8 mouse cellular contexts compared by ENCODE assay signal in the genomic region with DNA sequence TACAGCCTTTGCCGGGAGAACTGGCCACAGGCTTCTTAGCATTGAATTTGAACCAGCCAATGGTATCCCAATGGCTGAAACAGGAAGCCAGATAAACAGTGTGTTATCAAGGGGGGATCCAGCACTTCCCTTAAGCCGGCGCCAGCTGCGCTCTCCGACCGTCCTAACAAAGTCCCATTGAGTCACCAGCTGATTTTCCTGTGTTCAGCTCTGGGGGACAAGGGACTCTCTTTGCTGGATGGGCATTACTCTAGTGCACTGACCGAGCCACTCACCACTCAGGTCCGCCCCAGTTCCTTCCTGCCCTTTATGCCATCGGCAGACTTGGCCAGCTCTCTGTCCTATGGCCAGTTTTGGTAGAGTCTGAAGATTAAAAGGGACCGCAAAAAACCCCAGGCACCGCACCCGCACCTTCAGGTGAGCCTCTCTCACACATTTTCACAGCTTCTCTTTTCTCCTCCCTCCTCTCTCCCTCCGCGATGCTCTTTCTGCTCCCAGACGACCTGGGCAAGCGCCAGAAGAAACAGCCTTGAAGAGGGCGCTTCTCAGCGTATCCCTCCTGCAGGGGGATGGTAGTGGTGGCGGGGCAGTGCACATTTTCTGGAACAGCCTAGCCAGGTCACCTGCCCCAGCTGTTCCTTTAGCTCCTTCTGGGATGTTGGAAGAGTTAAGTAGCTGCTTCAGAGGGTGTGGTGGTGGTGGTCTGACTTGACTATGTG. TPM values are rescaled to one million over a fixed set of nuclear protein-coding genes. Genes with fewer than 3 reads are reported as not detected.
A peak's percentile ranks its signal among the peaks of the same experiment; 100 is the strongest.
DNase-seq lines count a peak whose midpoint lies in the region; ATAC-seq and TF ChIP-seq lines count a peak whose summit lies in the region.

No protein-coding gene starts in this region.

- no peaks in the 10 kb centered on the region for H3K4me1 ChIP-seq in intestine, postnatal 0 days (replicated peaks; ENCODE audit: control insufficient read depth, insufficient read depth, low read length)
- H3K4me1 ChIP-seq in lung, embryonic 14.5 days (ENCODE audit: insufficient read depth) = peaks cover 13% of the 10 kb centered on the region
- H3K4me1 ChIP-seq in olfactory bulb, adult 2 months (ENCODE audit: control insufficient read depth, insufficient read depth, low read length) = peaks cover 19% of the 10 kb centered on the region

- WGBS in intestine, postnatal 0 days = under 1% methylated on average over 19 of the region's 19 CpGs
- under 1% methylated on average over 19 of the region's 19 CpGs for WGBS in lung, embryonic 14.5 days
- WGBS in olfactory bulb, adult 2 months = 5% methylated on average over 19 of the region's 19 CpGs

- H3K36me3 ChIP-seq in intestine, postnatal 0 days (ENCODE audit: control insufficient read depth, insufficient read depth) = no peaks in the 10 kb centered on the region
- no peaks in the 10 kb centered on the region for H3K36me3 ChIP-seq in lung, embryonic 14.5 days (ENCODE audit: insufficient read depth)

- H3K27ac ChIP-seq in intestine, postnatal 0 days (ENCODE audit: low read depth, low read length) = peak overlapping the region; percentile 67; the same call in 1 of the 2 replicates
- H3K27ac ChIP-seq in lung, embryonic 14.5 days (ENCODE audit: low read depth) = peak overlapping the region; percentile 91
- H3K27ac ChIP-seq in olfactory bulb, adult 2 months (ENCODE audit: insufficient read depth, low read depth, low read length) = no peak overlapping the region

- no peaks in the 10 kb centered on the region for H3K9me3 ChIP-seq in intestine, postnatal 0 days (ENCODE audit: control insufficient read depth)
- no peaks in the 10 kb centered on the region for H3K9me3 ChIP-seq in lung, embryonic 14.5 days (ENCODE audit: low read depth, low read length)

- TF ChIP-seq POLR2A in olfactory bulb, adult 2 months (IDR thresholded peaks at IDR 0.05; ENCODE audit: insufficient read depth, low read depth, low read length) = no peak

- H3K9ac ChIP-seq in intestine, postnatal 0 days (ENCODE audit: low read depth, low read length) = peak overlapping the region; percentile 60; the same call in 1 of the 2 replicates
- peak overlapping the region; percentile 78 for H3K9ac ChIP-seq in lung, embryonic 14.5 days

- H3K27me3 ChIP-seq in intestine, postnatal 0 days (replicated peaks; ENCODE audit: control insufficient read depth, insufficient read depth, low read length) = no peaks in the 10 kb centered on the region; the same call in 1 of the 2 replicates
- no peaks in the 10 kb centered on the region for H3K27me3 ChIP-seq in lung, embryonic 14.5 days (ENCODE audit: insufficient read depth, low read length)

- no peak for ATAC-seq in intestine, postnatal 0 days
- ATAC-seq in lung, embryonic 14.5 days (ENCODE audit: insufficient read depth) = peak; percentile 29; the same call in 1 of the 2 replicates

- H3K4me2 ChIP-seq in intestine, postnatal 0 days (replicated peaks; ENCODE audit: low read depth) = peak overlapping the region; percentile 88
- peak overlapping the region; percentile 91 for H3K4me2 ChIP-seq in lung, embryonic 14.5 days

- TF ChIP-seq CTCF in intestine, postnatal 0 days (IDR thresholded peaks at IDR 0.05; ENCODE audit: low read depth) = 0 out of 2 replicates have a peak, but pooled peaks have one; percentile 18
- 0 out of 2 replicates have a peak, but pooled peaks have one; percentile 9 for TF ChIP-seq CTCF in lung, embryonic 14.5 days (IDR thresholded peaks at IDR 0.05; ENCODE audit: low read depth)
- no peak for TF ChIP-seq CTCF in olfactory bulb, adult 2 months (IDR thresholded peaks at IDR 0.05; ENCODE audit: insufficient read depth, low read depth, low read length)

- peak; percentile 23 to 28 for DNase-seq in cerebellum, adult 18-20 months
- no peak for DNase-seq in cerebellum, adult 9-10 months
- DNase-seq in adrenal gland, postnatal 25 days = peak; percentile 57
- DNase-seq in heart, adult 11 months = peak; percentile 98
- DNase-seq in lung, embryonic 14.5 days = peak; percentile 81
- DNase-seq in right cerebral cortex, adult 2 months (ENCODE audit: low spot score in 2 of 2) = no peak

- H3K4me3 ChIP-seq in intestine, postnatal 0 days (ENCODE audit: low read depth, low read length) = peak overlapping the region; percentile 65
- peak overlapping the region; percentile 81 for H3K4me3 ChIP-seq in lung, embryonic 14.5 days (ENCODE audit: low read depth, low read length)
- peak overlapping the region; percentile 12 for H3K4me3 ChIP-seq in olfactory bulb, adult 2 months (ENCODE audit: insufficient read depth, low read depth, low read length)

RNA-seq across cellular contexts. Expression of a gene that starts 32.9 kb away (rescaled TPM):
- 43.2 and 52.1 TPM in 2 replicates for total RNA-seq in adrenal gland, postnatal 25 days (2021)
- polyA plus RNA-seq in intestine, postnatal 0 days (2015; fragmentation: Nextera tagmentation; extraction: Ambion mirVana) = 284 and 285 TPM in 2 replicates
- polyA plus RNA-seq in lung, embryonic 14.5 days (2014; fragmentation: Nextera tagmentation; extraction: Ambion mirVana) = 271 and 297 TPM in 2 replicates
- polyA plus RNA-seq in olfactory bulb, adult 2 months (2012; ENCODE audit: insufficient read depth, insufficient read length, low replicate concordance, missing spikeins) = 169 and 254 TPM in 2 replicates

Comparison
In these comparisons a context has a peak if more than half of its experiments do, and no peak if none do; other contexts are left out.
1. DNase-seq: peak in cerebellum, adult 18-20 months (2 of 2), adrenal gland, postnatal 25 days (single experiment), heart, adult 11 months (single experiment) and lung, embryonic 14.5 days (single experiment); none in cerebellum, adult 9-10 months (single experiment) and right cerebral cortex, adult 2 months (0 of 2).
2. H3K4me3 ChIP-seq: peak in every context shown above with its lines; median percentile 81 in lung, embryonic 14.5 days; 65 in intestine, postnatal 0 days; 12 in olfactory bulb, adult 2 months.